ENCODE assay signal across 23 mouse cellular contexts in genomic region chr13:25105671-25106070, GRCm38 (mm10). TPM values are rescaled to one million over a fixed set of nuclear protein-coding genes. Genes with fewer than 3 reads are reported as not detected.
DNase-seq lines count a peak whose midpoint lies in the region; ATAC-seq lines count a peak whose summit lies in the region.
"Had no signal": no experiment of that assay in that cellular context is flagged by ENCODE, and none has a peak within 500 bp of the region (broad histone marks: within the 10 kb centered on the region; RNA-seq: fewer than 3 reads in every experiment).

No protein-coding gene starts in this region.

- H3K27me3 ChIP-seq in kidney, embryonic 16.5 days (ENCODE audit: insufficient read depth, low read length) = no peaks in the 10 kb centered on the region
- H3K27me3 ChIP-seq in intestine, embryonic 16.5 days (replicated peaks; ENCODE audit: control insufficient read depth, insufficient read depth, low read length) = no peaks in the 10 kb centered on the region
- H3K27me3 ChIP-seq: CH12.LX; embryonic facial prominence, embryonic 13.5 days; forebrain, embryonic 12.5 days; heart, embryonic 13.5 days; hindbrain, embryonic 12.5 days had no signal

- no peaks in the 10 kb centered on the region for H3K36me3 ChIP-seq in kidney, embryonic 16.5 days (ENCODE audit: insufficient read depth, low read length)
- H3K36me3 ChIP-seq in intestine, embryonic 16.5 days (ENCODE audit: control insufficient read depth, insufficient read depth, low read length) = no peaks in the 10 kb centered on the region
- H3K36me3 ChIP-seq: embryonic facial prominence, embryonic 13.5 days; forebrain, embryonic 12.5 days; heart, embryonic 13.5 days; hindbrain, embryonic 12.5 days had no signal

- ATAC-seq in kidney, embryonic 16.5 days (ENCODE audit: low FRiP score, low TSS enrichment) = peak; percentile 25; the same call in 1 of the 2 replicates
- no peak for ATAC-seq in intestine, embryonic 16.5 days
- ATAC-seq: forebrain, embryonic 16.5 days had no signal

- peaks cover 6% of the 10 kb centered on the region; the same call in 1 of the 2 replicates for H3K4me1 ChIP-seq in kidney, embryonic 16.5 days (ENCODE audit: insufficient read depth, low read length)
- no peaks in the 10 kb centered on the region for H3K4me1 ChIP-seq in intestine, embryonic 16.5 days (ENCODE audit: control insufficient read depth, insufficient read depth, low read length)
- H3K4me1 ChIP-seq: forebrain, embryonic 12.5 days; hindbrain, embryonic 12.5 days had no signal

- peak overlapping the region; percentile 69 for H3K27ac ChIP-seq in kidney, embryonic 16.5 days (ENCODE audit: low read length)
- no peak overlapping the region for H3K27ac ChIP-seq in intestine, embryonic 16.5 days (ENCODE audit: low read length)
- H3K27ac ChIP-seq: embryonic facial prominence, embryonic 13.5 days; forebrain, embryonic 12.5 days; gastrocnemius, adult 2 months; heart, embryonic 13.5 days; hindbrain, embryonic 12.5 days had no signal

- peak; percentile 59 for DNase-seq in kidney, adult 11 months
- DNase-seq in kidney, adult 8-10 months = peak; percentile 44 to 53
- DNase-seq in kidney, postnatal 25 days = peak; percentile 58 to 73
- no peak for DNase-seq in neural tube, embryonic 10.5 days (ENCODE audit: extremely low spot score, low spot score)
- DNase-seq in left cerebral cortex, adult 9 months (ENCODE audit: low spot score in 2 of 2) = no peak
- no peak for DNase-seq in gastrocnemius, adult 8-10 months (ENCODE audit: low spot score in 2 of 2)
- DNase-seq: adrenal gland, adult 2 months; adrenal gland, postnatal 25 days; cerebellum, adult 18-20 months; cerebellum, adult 9-11 months; cerebellum, postnatal 36 days; gastrocnemius, adult 2 months; gastrocnemius, postnatal 36 days; heart, adult 11 months; heart, postnatal 36 days had no signal

- H3K9me3 ChIP-seq in kidney, embryonic 16.5 days (ENCODE audit: low read length) = no peaks in the 10 kb centered on the region
- H3K9me3 ChIP-seq in intestine, embryonic 16.5 days (ENCODE audit: control insufficient read depth, low read length) = no peaks in the 10 kb centered on the region
- H3K9me3 ChIP-seq: embryonic facial prominence, embryonic 13.5 days; forebrain, embryonic 12.5 days; heart, embryonic 13.5 days; hindbrain, embryonic 12.5 days had no signal

- no peak overlapping the region for H3K4me3 ChIP-seq in kidney, embryonic 16.5 days (ENCODE audit: low read length)
- H3K4me3 ChIP-seq in intestine, embryonic 16.5 days (ENCODE audit: low read length) = no peak overlapping the region
- H3K4me3 ChIP-seq: embryonic facial prominence, embryonic 13.5 days; forebrain, embryonic 12.5 days; gastrocnemius, adult 2 months; heart, embryonic 13.5 days; hindbrain, embryonic 12.5 days had no signal

- H3K9ac ChIP-seq in kidney, embryonic 16.5 days (replicated peaks; ENCODE audit: low read length) = no peak overlapping the region
- no peak overlapping the region for H3K9ac ChIP-seq in intestine, embryonic 16.5 days (ENCODE audit: low read depth, low read length)
- H3K9ac ChIP-seq: embryonic facial prominence, embryonic 13.5 days; forebrain, embryonic 12.5 days; heart, embryonic 13.5 days; hindbrain, embryonic 12.5 days had no signal

- H3K4me2 ChIP-seq in kidney, embryonic 16.5 days (replicated peaks; ENCODE audit: low read depth, low read length) = no peak overlapping the region
- H3K4me2 ChIP-seq in intestine, embryonic 16.5 days (ENCODE audit: low read depth, low read length) = no peak overlapping the region
- H3K4me2 ChIP-seq: embryonic facial prominence, embryonic 13.5 days; forebrain, embryonic 12.5 days; heart, embryonic 13.5 days; hindbrain, embryonic 12.5 days had no signal

RNA-seq across cellular contexts. Expression of gene Dcdc2a, which starts 49.9 kb away (rescaled TPM):
- polyA plus RNA-seq in kidney, embryonic 16.5 days (2015; fragmentation: Nextera tagmentation; extraction: Ambion mirVana) = 57.6 and 64.0 TPM in 2 replicates
- 0.45 and 0.98 TPM in 2 replicates for polyA plus RNA-seq in intestine, embryonic 16.5 days (2015; fragmentation: Nextera tagmentation; extraction: Ambion mirVana)
- total RNA-seq in gastrocnemius, adult 8-10 months (2022) = 1 to 10 TPM in 1 of 4 experiments, under 1 TPM in 3; 0.15 to 1.2 (median 0.28) TPM
- total RNA-seq: CH12.LX; heart, postnatal 36 days had no signal
- polyA plus RNA-seq: adrenal gland, adult 2 months had no signal

Comparison
In these comparisons a context has a peak if more than half of its experiments do, and no peak if none do; other contexts are left out.
1. DNase-seq: peak in kidney, adult 11 months (single experiment), kidney, adult 8-10 months (2 of 2) and kidney, postnatal 25 days (2 of 2); none in neural tube, embryonic 10.5 days (single experiment), left cerebral cortex, adult 9 months (0 of 2) and gastrocnemius, adult 8-10 months (0 of 2).
2. RNA of gene Dcdc2a, which starts 49.9 kb away (polyA plus RNA-seq): 57.6 to 64.0 TPM in kidney, embryonic 16.5 days; 0.45 to 0.98 TPM in intestine, embryonic 16.5 days; every median in the first group is over 10 times any median in the second.